Mouse (Mus musculus) layer of hippocampus, adult 18-20 months (tissue): Measurements from ENCODE around the gene Map3k9. TPM values are rescaled to one million over a fixed set of nuclear protein-coding genes. Genes with fewer than 3 reads are reported as not detected.

Experiments used
- DNase-seq, 2 experiments: peaks; one replicate each; pipeline ENCODE4 v3.0.0; 2022; ENCODE audit warnings: low spot score in 2 of 2
- long read RNA-seq: library from polyadenylated mRNA; stranded (forward); transcript quantifications from one replicate; pipeline ENCODE4 v2.0.0, GENCODE M21; 2021
- total RNA-seq, 2 experiments: library from RNA; stranded (reverse); gene quantifications; 2 replicates each; pipeline ENCODE4 v1.2.3; 2021

The Map3k9 gene
- 10 to 100 TPM; 30.8 to 31.9 TPM for total RNA-seq
- long read RNA-seq, partial matches to known transcripts = 3 of 6 reads
- long read RNA-seq, other reads (novel, unspliced or antisense) = 0 of 6 reads

- DNase-seq = peak; percentile 94 to 95
These were observed at the start of gene Map3k9 for GRCm38 (mm10) chr12:81781105-81781909. Gene Map3k9 (minus strand): TSS chr12:81781175.

- DNase-seq = no peak
These were observed 47.4 kb upstream of the Map3k9 start for GRCm38 (mm10) chr12:81828355-81828754.

- no peak for DNase-seq
These were observed 42.0 kb upstream of the Map3k9 start for GRCm38 (mm10) chr12:81822778-81823480.

GRCm38 (mm10) chr12:81822176-81822575 lies 41.2 kb upstream of the Map3k9 start:
- no peak for DNase-seq

- DNase-seq = peak; percentile 30 to 79
These were observed 39.7 kb upstream of the Map3k9 start for GRCm38 (mm10) chr12:81820700-81821099.

- DNase-seq = no peak
These were observed 36.1 kb upstream of the Map3k9 start for GRCm38 (mm10) chr12:81817126-81817505.

GRCm38 (mm10) chr12:81816330-81817125 lies 35.6 kb upstream of the Map3k9 start:
- DNase-seq = no peak

- no peak for DNase-seq
These were observed 33.8 kb upstream of the Map3k9 start for GRCm38 (mm10) chr12:81814742-81815141.

- peak in 1 of 2 experiments; percentile 24 for DNase-seq
These were observed 29.4 kb upstream of the Map3k9 start for GRCm38 (mm10) chr12:81810417-81810816.

- DNase-seq = no peak
These were observed 27.6 kb upstream of the Map3k9 start for GRCm38 (mm10) chr12:81808596-81808995.

- DNase-seq = no peak
These were observed 27.0 kb upstream of the Map3k9 start for GRCm38 (mm10) chr12:81807953-81808352.

- DNase-seq = no peak
These were observed 26.5 kb upstream of the Map3k9 start for GRCm38 (mm10) chr12:81807529-81807837.

GRCm38 (mm10) chr12:81806759-81807528 lies 26.0 kb upstream of the Map3k9 start:
- DNase-seq = no peak

- no peak for DNase-seq
These were observed 25.1 kb upstream of the Map3k9 start for GRCm38 (mm10) chr12:81806114-81806513.

- no peak for DNase-seq
These were observed 22.8 kb upstream of the Map3k9 start for GRCm38 (mm10) chr12:81803803-81804202.

GRCm38 (mm10) chr12:81803016-81803415 lies 22.0 kb upstream of the Map3k9 start:
- DNase-seq = no peak

- DNase-seq = no peak
These were observed 20.2 kb upstream of the Map3k9 start for GRCm38 (mm10) chr12:81801134-81801533.

- peak; percentile 47 to 90 for DNase-seq
These were observed 15.6 kb upstream of the Map3k9 start for GRCm38 (mm10) chr12:81796541-81796940.

- DNase-seq = no peak
These were observed 11.7 kb upstream of the Map3k9 start for GRCm38 (mm10) chr12:81792511-81793218.

GRCm38 (mm10) chr12:81789499-81789898 lies 8.5 kb upstream of the Map3k9 start:
- DNase-seq = no peak
